Mouse (Mus musculus) stomach, embryonic 15.5 days (tissue): ENCODE results near the gene Ccdc63. TPM values are rescaled to one million over a fixed set of nuclear protein-coding genes. Genes with fewer than 3 reads are reported as not detected.

ENCODE experiments used
- ATAC-seq: fragments of 200-750 bp; cut with Nextera tagmentation; 2 replicates; pipeline ENCODE4 v1.8.0; 2017; ENCODE audit warnings: low read depth, moderate number of reproducible peaks, moderate TSS enrichment; ENCODE audit not compliant: insufficient read depth, low FRiP score
- H3K27ac ChIP-seq: fragments of 300-500 bp; sonication (generic); 2 replicates; pipeline ENCODE4 v1.5.1; 2015; ENCODE audit warnings: mild to moderate bottlenecking, inconsistent platforms
- H3K27me3 ChIP-seq: fragments of 300-500 bp; sonication (generic); replicated peaks from 2 replicates; pipeline ENCODE4 v1.6.1; 2015; ENCODE audit warnings: inconsistent platforms
- H3K36me3 ChIP-seq: fragments of 300-500 bp; sonication (generic); 2 replicates; pipeline ENCODE4 v1.6.1; 2015; ENCODE audit warnings: inconsistent platforms
- H3K4me1 ChIP-seq: fragments of 300-500 bp; sonication (generic); 2 replicates; pipeline ENCODE4 v1.6.1; 2015; ENCODE audit warnings: inconsistent platforms
- H3K4me2 ChIP-seq: fragments of 300-500 bp; sonication (generic); 2 replicates; pipeline ENCODE4 v1.6.1; 2015; ENCODE audit warnings: mild to moderate bottlenecking, inconsistent platforms
- H3K4me3 ChIP-seq: fragments of 300-500 bp; sonication (generic); replicated peaks from 2 replicates; pipeline ENCODE4 v1.5.1; 2015; ENCODE audit warnings: inconsistent platforms
- H3K9ac ChIP-seq: fragments of 300-500 bp; sonication (generic); 2 replicates; pipeline ENCODE4 v1.6.1; 2015; ENCODE audit warnings: inconsistent platforms
- H3K9me3 ChIP-seq: fragments of 300-500 bp; sonication (generic); 2 replicates; pipeline ENCODE4 v1.6.1; 2016; ENCODE audit warnings: inconsistent platforms
- WGBS: fragments of 180-500 bp; shearing (Covaris S2); methylation state at CpG from one replicate; pipeline ENCODE4 v1.1.7; 2015; 5-methylcytosine and 5-hydroxymethylcytosine counted together
- polyA plus RNA-seq: library from polyadenylated mRNA; unstranded; fragments of >200 nt; fragmentation: Nextera tagmentation; extraction: Ambion mirVana; gene quantifications from 2 replicates; pipeline ENCODE4 v1.2.1, GENCODE M21; 2015

Ccdc63 gene
- polyA plus RNA-seq, 1 experiment from 2014 or later: not detected

- WGBS: 71% methylated on average over 11 of the region's 11 CpGs
- no peaks in the 10 kb centered on the region for H3K9me3 ChIP-seq
- no peak overlapping the region for H3K4me2 ChIP-seq
- no peaks in the 10 kb centered on the region for H3K27me3 ChIP-seq
- H3K9ac ChIP-seq: no peak overlapping the region
- H3K36me3 ChIP-seq: no peaks in the 10 kb centered on the region
- no peak overlapping the region for H3K4me3 ChIP-seq
- no peak for ATAC-seq
- H3K27ac ChIP-seq: no peak overlapping the region
- no peaks in the 10 kb centered on the region for H3K4me1 ChIP-seq
Observed at GRCm38 (mm10) chr5:122092794-122093193, 47.8 kb downstream of the Ccdc63 start.

- Histone ChIP-seq H3K36me3 (no peaks in the 10 kb centered on the region), H3K27me3 (no peaks in the 10 kb centered on the region), H3K27ac (no peak overlapping the region), H3K4me3 (no peak overlapping the region), H3K9me3 (no peaks in the 10 kb centered on the region), H3K9ac (no peak overlapping the region), H3K4me1 (no peaks in the 10 kb centered on the region), H3K4me2 (no peak overlapping the region)
- no peak; the same call in 1 of the 2 replicates for ATAC-seq
- WGBS: 16% methylated on average over 15 of the region's 15 CpGs
Observed at GRCm38 (mm10) chr5:122091070-122091469, 49.6 kb downstream of the Ccdc63 start.

GRCm38 (mm10) chr5:122089664-122090063 is 51.0 kb downstream of the Ccdc63 start:
- Histone ChIP-seq H3K9ac (no peak overlapping the region), H3K9me3 (no peaks in the 10 kb centered on the region), H3K4me1 (no peaks in the 10 kb centered on the region), H3K4me2 (no peak overlapping the region), H3K27me3 (no peaks in the 10 kb centered on the region), H3K4me3 (no peak overlapping the region), H3K27ac (no peak overlapping the region), H3K36me3 (no peaks in the 10 kb centered on the region)
- no peak for ATAC-seq
- 81% methylated on average over 8 of the region's 8 CpGs for WGBS

- no peak overlapping the region for H3K27ac ChIP-seq
- WGBS: under 1% methylated on average over 5 of the region's 5 CpGs
- peak; percentile 56; the same call in 1 of the 2 replicates for ATAC-seq
Observed at GRCm38 (mm10) chr5:122088917-122089316, 51.7 kb downstream of the Ccdc63 start.

GRCm38 (mm10) chr5:122086121-122086520 is 54.5 kb downstream of the Ccdc63 start:
- Histone ChIP-seq H3K9ac (no peak overlapping the region), H3K36me3 (no peaks in the 10 kb centered on the region), H3K9me3 (no peaks in the 10 kb centered on the region), H3K27ac (no peak overlapping the region), H3K27me3 (no peaks in the 10 kb centered on the region), H3K4me1 (no peaks in the 10 kb centered on the region), H3K4me3 (no peak overlapping the region), H3K4me2 (no peak overlapping the region)
- 58% methylated on average over 3 of the region's 3 CpGs for WGBS
- ATAC-seq: no peak

More at GRCm38 (mm10) chr5:122088917-122089316, 51.7 kb downstream of the Ccdc63 start:
- no peaks in the 10 kb centered on the region for H3K36me3 ChIP-seq
- no peaks in the 10 kb centered on the region for H3K4me1 ChIP-seq
- H3K4me2 ChIP-seq: no peak overlapping the region
- no peaks in the 10 kb centered on the region for H3K9me3 ChIP-seq
- H3K9ac ChIP-seq: no peak overlapping the region
- no peaks in the 10 kb centered on the region for H3K27me3 ChIP-seq
- no peak overlapping the region for H3K4me3 ChIP-seq

- Histone ChIP-seq H3K36me3 (no peaks in the 10 kb centered on the region), H3K27me3 (no peaks in the 10 kb centered on the region), H3K9ac (no peak overlapping the region), H3K9me3 (no peaks in the 10 kb centered on the region), H3K4me1 (no peaks in the 10 kb centered on the region), H3K4me2 (no peak overlapping the region), H3K4me3 (no peak overlapping the region), H3K27ac (no peak overlapping the region)
- ATAC-seq: no peak
- WGBS: 76% methylated on average over 7 of the region's 7 CpGs
Observed at GRCm38 (mm10) chr5:122085291-122085690, 55.3 kb downstream of the Ccdc63 start.

GRCm38 (mm10) chr5:122084470-122084869 is 56.2 kb downstream of the Ccdc63 start:
- H3K4me3 ChIP-seq: no peak overlapping the region
- no peaks in the 10 kb centered on the region for H3K36me3 ChIP-seq
- no peaks in the 10 kb centered on the region for H3K27me3 ChIP-seq
- no peak for ATAC-seq
- H3K27ac ChIP-seq: no peak overlapping the region
- no peak overlapping the region for H3K9ac ChIP-seq
- no peaks in the 10 kb centered on the region for H3K9me3 ChIP-seq
- H3K4me2 ChIP-seq: no peak overlapping the region
- 65% methylated on average over 3 of the region's 3 CpGs for WGBS
- no peaks in the 10 kb centered on the region for H3K4me1 ChIP-seq

GRCm38 (mm10) chr5:122083282-122083681 is 57.3 kb downstream of the Ccdc63 start:
- no peak overlapping the region for H3K4me3 ChIP-seq
- H3K4me2 ChIP-seq: no peak overlapping the region
- H3K27me3 ChIP-seq: no peaks in the 10 kb centered on the region
- no peak overlapping the region for H3K27ac ChIP-seq
- no peaks in the 10 kb centered on the region for H3K4me1 ChIP-seq
- H3K9ac ChIP-seq: no peak overlapping the region
- ATAC-seq: no peak
- H3K9me3 ChIP-seq: no peaks in the 10 kb centered on the region
- 82% methylated on average over 2 of the region's 2 CpGs for WGBS
- no peaks in the 10 kb centered on the region for H3K36me3 ChIP-seq

GRCm38 (mm10) chr5:122081471-122081870 is 59.2 kb downstream of the Ccdc63 start:
- Histone ChIP-seq H3K4me1 (no peaks in the 10 kb centered on the region), H3K4me3 (no peak overlapping the region), H3K27ac (no peak overlapping the region), H3K9ac (no peak overlapping the region), H3K36me3 (no peaks in the 10 kb centered on the region), H3K4me2 (no peak overlapping the region), H3K9me3 (no peaks in the 10 kb centered on the region), H3K27me3 (no peaks in the 10 kb centered on the region)
- WGBS: 90% methylated on average over 13 of the region's 13 CpGs
- ATAC-seq: no peak

- Histone ChIP-seq H3K9ac (no peak overlapping the region), H3K27me3 (no peaks in the 10 kb centered on the region), H3K27ac (no peak overlapping the region), H3K4me1 (no peaks in the 10 kb centered on the region), H3K36me3 (no peaks in the 10 kb centered on the region), H3K4me3 (no peak overlapping the region), H3K9me3 (no peaks in the 10 kb centered on the region), H3K4me2 (no peak overlapping the region)
- peak; percentile 39; the same call in 1 of the 2 replicates for ATAC-seq
- 37% methylated on average over 11 of the region's 11 CpGs for whole genome bisulfite sequencing
Observed at GRCm38 (mm10) chr5:122080930-122081329, 59.7 kb downstream of the Ccdc63 start.

GRCm38 (mm10) chr5:122079796-122080195 is 60.8 kb downstream of the Ccdc63 start:
- no peaks in the 10 kb centered on the region for H3K36me3 ChIP-seq
- no peaks in the 10 kb centered on the region for H3K27me3 ChIP-seq
- WGBS: 82% methylated on average over 7 of the region's 7 CpGs
- H3K4me1 ChIP-seq: no peaks in the 10 kb centered on the region
- no peak overlapping the region for H3K4me2 ChIP-seq
- H3K4me3 ChIP-seq: no peak overlapping the region
- no peaks in the 10 kb centered on the region for H3K9me3 ChIP-seq
- ATAC-seq: no peak
- H3K9ac ChIP-seq: no peak overlapping the region
- H3K27ac ChIP-seq: no peak overlapping the region

- Histone ChIP-seq H3K9ac (no peak overlapping the region), H3K4me1 (no peaks in the 10 kb centered on the region), H3K27me3 (no peaks in the 10 kb centered on the region), H3K36me3 (no peaks in the 10 kb centered on the region), H3K27ac (no peak overlapping the region), H3K4me2 (no peak overlapping the region), H3K4me3 (no peak overlapping the region), H3K9me3 (no peaks in the 10 kb centered on the region)
- 74% methylated on average over 4 of the region's 4 CpGs for WGBS
- no peak for ATAC-seq
Observed at GRCm38 (mm10) chr5:122077244-122077643, 63.4 kb downstream of the Ccdc63 start.

- Histone ChIP-seq H3K36me3 (no peaks in the 10 kb centered on the region), H3K9me3 (no peaks in the 10 kb centered on the region), H3K4me2 (no peak overlapping the region), H3K27me3 (no peaks in the 10 kb centered on the region), H3K9ac (no peak overlapping the region), H3K4me3 (no peak overlapping the region), H3K27ac (no peak overlapping the region), H3K4me1 (0 out of 2 replicates have a peak, but pooled peaks cover 5% of the 10 kb centered on the region)
- WGBS: 55% methylated on average over 3 of the region's 3 CpGs
- no peak for ATAC-seq
Observed at GRCm38 (mm10) chr5:122075736-122076135, 64.9 kb downstream of the Ccdc63 start.
